Mouse (Mus musculus) embryonic facial prominence, embryonic 14.5 days (tissue): Measurements from ENCODE around the gene Plcb4. TPM values are rescaled to one million over a fixed set of nuclear protein-coding genes. Genes with fewer than 3 reads are reported as not detected.
"Not testable (repeated sequence)": the region's sequence is repeated elsewhere in the genome, so short reads cannot be mapped to it uniquely, and the experiment has no call there.

Experiments
- ATAC-seq: fragments of 200-750 bp; cut with Nextera tagmentation; 2 replicates; pipeline ENCODE4 v1.8.0; 2017; ENCODE audit warnings: low read depth, moderate number of reproducible peaks, moderate TSS enrichment
- DNase-seq: peaks from one replicate; pipeline ENCODE4 v3.0.0-alpha.2; 2015; ENCODE audit warnings: low spot score
- H3K27ac ChIP-seq: fragments of 300-500 bp; sonication (generic); replicated peaks from 2 replicates; pipeline ENCODE4 v1.5.1; 2014; ENCODE audit warnings: low read depth, mild to moderate bottlenecking, low read length, moderate library complexity
- H3K27me3 ChIP-seq: fragments of 300-500 bp; sonication (generic); replicated peaks from 2 replicates; pipeline ENCODE4 v1.6.1; 2014; ENCODE audit warnings: low read length; ENCODE audit not compliant: control insufficient read depth, insufficient read depth
- H3K36me3 ChIP-seq: fragments of 300-500 bp; sonication (generic); 2 replicates; pipeline ENCODE4 v1.6.1; 2014; ENCODE audit warnings: low read length, mixed read lengths; ENCODE audit not compliant: control insufficient read depth, insufficient read depth
- H3K4me1 ChIP-seq: fragments of 300-500 bp; sonication (generic); 2 replicates; pipeline ENCODE4 v1.6.1; 2014; ENCODE audit warnings: antibody characterized with exemption, low read length; ENCODE audit not compliant: control insufficient read depth, insufficient read depth
- H3K4me2 ChIP-seq: fragments of 300-500 bp; sonication (generic); 2 replicates; pipeline ENCODE4 v1.6.1; 2014; ENCODE audit warnings: low read depth, mild to moderate bottlenecking, low read length, moderate library complexity, mixed read lengths
- H3K4me3 ChIP-seq: fragments of 300-500 bp; sonication (generic); 2 replicates; pipeline ENCODE4 v1.5.1; 2014; ENCODE audit warnings: low read depth, mild to moderate bottlenecking, low read length
- H3K9ac ChIP-seq: fragments of 300-500 bp; sonication (generic); 2 replicates; pipeline ENCODE4 v1.6.1; 2014; ENCODE audit warnings: low read depth, mild to moderate bottlenecking, low read length, moderate library complexity, mixed read lengths
- H3K9me3 ChIP-seq: fragments of 300-500 bp; sonication (generic); 2 replicates; pipeline ENCODE4 v1.6.1; 2016; ENCODE audit warnings: low read length; ENCODE audit not compliant: control insufficient read depth
- WGBS: fragments of 180-500 bp; shearing (Covaris S2); extraction: QIAGEN DNeasy Blood & Tissue Kit; methylation state at CpG from one replicate; pipeline ENCODE4 v1.1.7; 2014; 5-methylcytosine and 5-hydroxymethylcytosine counted together
- polyA plus RNA-seq: library from polyadenylated mRNA; unstranded; fragments of >200 nt; fragmentation: Nextera tagmentation; extraction: Ambion mirVana; gene quantifications from 2 replicates; pipeline ENCODE4 v1.2.1, GENCODE M21; 2014

Plcb4 gene
- polyA plus RNA-seq, 1 experiment from 2014 or later: 20.8 TPM

DNA sequence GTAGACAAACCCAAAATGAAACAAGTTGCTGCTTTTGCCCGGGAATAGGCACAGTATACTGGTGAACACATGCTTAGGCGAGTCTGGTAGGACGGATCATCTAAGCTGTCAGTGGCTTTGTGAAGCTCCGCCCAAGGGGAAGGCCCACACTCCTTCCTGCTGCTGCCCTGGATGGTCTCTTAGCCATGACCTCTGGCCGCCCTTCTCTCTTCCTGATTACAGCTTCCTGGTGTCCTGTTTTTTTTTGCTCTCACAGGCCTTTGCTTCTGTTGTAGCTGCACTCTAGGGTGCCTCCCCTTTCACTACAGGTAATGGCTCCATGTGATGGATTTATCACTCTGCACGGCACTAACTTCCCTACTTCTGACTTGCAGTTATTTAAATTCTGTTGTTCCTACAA, 72.8 kb downstream of the Plcb4 start:
- no peak overlapping the region for H3K9ac ChIP-seq
- H3K4me1 ChIP-seq: peaks cover 9% of the 10 kb centered on the region; the same call in 1 of the 2 replicates
- 60% methylated on average over 6 of the region's 6 CpGs for WGBS
- no peaks in the 10 kb centered on the region for H3K36me3 ChIP-seq
- no peak overlapping the region for H3K27ac ChIP-seq
- ATAC-seq (no peak), DNase-seq (no peak)
- no peak overlapping the region for H3K4me2 ChIP-seq
- H3K27me3 ChIP-seq: no peaks in the 10 kb centered on the region
- no peak overlapping the region for H3K4me3 ChIP-seq
- no peaks in the 10 kb centered on the region for H3K9me3 ChIP-seq

DNA sequence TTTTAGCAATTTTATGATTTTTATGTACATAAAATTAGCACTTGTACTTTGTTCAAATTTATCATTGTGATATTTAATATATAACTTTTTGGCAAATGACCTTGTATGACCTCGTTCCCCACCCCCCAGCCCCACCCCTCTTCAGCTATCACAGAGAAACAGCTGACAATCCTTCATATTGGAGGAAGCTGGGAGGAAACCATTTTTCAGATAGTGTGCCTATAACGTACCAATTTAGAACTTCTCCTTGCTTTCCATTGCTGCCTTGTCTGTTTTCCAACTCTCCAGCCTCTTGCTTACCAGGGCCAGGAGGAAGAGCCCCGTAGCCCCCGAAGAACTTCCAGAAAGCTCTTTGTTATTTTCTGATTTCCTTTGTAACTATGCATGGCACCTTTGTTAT, 73.8 kb downstream of the Plcb4 start:
- ATAC-seq (no peak), DNase-seq (no peak)
- no peak overlapping the region for H3K4me2 ChIP-seq
- H3K36me3 ChIP-seq: no peaks in the 10 kb centered on the region
- peaks cover 13% of the 10 kb centered on the region; the same call in 1 of the 2 replicates for H3K4me1 ChIP-seq
- H3K9me3 ChIP-seq: no peaks in the 10 kb centered on the region
- WGBS: 79% methylated on average over 4 of the region's 4 CpGs
- no peaks in the 10 kb centered on the region for H3K27me3 ChIP-seq
- no peak overlapping the region for H3K9ac ChIP-seq
- H3K27ac ChIP-seq: no peak overlapping the region
- no peak overlapping the region for H3K4me3 ChIP-seq

DNA sequence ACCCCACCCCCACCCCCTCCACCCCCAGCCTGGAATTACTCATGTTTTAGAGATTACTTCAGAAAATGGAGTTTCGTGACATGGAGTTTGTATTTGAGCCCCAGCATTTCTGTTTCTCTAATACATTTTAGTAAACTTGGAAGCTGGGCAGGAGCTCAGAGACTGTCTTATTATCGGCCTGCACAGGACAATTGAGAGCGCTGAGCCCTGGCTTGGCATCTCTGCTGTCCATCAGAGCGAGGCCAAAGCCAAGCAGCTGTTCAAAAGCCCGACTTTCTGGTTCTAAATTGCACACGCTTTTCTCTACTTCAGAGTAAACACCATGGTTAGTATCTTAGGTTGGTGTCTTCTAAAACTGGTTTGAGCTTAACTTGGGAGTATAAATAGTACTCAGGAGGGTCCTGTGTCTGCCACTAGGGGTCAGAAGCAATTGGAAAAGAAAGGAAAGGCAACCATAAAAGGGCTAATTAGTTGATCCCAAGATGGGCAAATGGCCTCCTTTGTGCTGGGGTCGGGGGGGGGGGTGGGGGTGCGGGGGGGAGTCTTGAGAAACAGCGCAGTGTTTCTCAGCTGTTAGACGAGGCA, 75.2 kb downstream of the Plcb4 start:
- peaks cover 8% of the 10 kb centered on the region; the same call in 1 of the 2 replicates for H3K4me1 ChIP-seq
- no peaks in the 10 kb centered on the region for H3K27me3 ChIP-seq
- H3K4me2 ChIP-seq: no peak overlapping the region
- DNase-seq (no peak), ATAC-seq (0 out of 2 replicates have a peak, but pooled peaks have one; percentile 30)
- H3K36me3 ChIP-seq: no peaks in the 10 kb centered on the region
- no peak overlapping the region for H3K27ac ChIP-seq
- no peak overlapping the region for H3K4me3 ChIP-seq
- H3K9me3 ChIP-seq: no peaks in the 10 kb centered on the region
- WGBS: 42% methylated on average over 10 of the region's 10 CpGs
- no peak overlapping the region for H3K9ac ChIP-seq

DNA sequence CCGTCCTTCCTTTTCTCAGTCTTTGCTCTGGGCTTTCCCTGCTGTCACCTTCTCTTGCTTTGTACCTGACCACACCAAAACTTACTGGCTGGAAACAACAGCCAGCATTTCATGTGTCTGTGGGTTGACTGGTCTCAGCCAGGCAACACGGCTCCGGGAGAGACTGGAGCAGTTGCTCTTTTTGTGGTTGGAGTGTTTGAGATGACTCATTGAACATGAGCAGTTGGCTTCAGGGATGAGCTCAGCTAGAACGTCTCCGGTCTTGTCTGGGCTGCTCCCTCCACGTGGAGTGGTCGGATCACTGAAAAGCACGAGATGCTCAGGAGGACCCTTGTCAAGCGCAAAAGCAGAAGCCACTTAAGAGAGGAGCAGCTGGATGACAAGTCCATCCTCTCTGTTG, 78.7 kb downstream of the Plcb4 start:
- ATAC-seq (no peak; the same call in 1 of the 2 replicates), DNase-seq (no peak)
- 61% methylated on average over 9 of the region's 9 CpGs for whole genome bisulfite sequencing
- Histone ChIP-seq H3K9ac (no peak overlapping the region), H3K4me2 (no peak overlapping the region), H3K4me1 (peaks cover 12% of the 10 kb centered on the region; the same call in 1 of the 2 replicates), H3K4me3 (no peak overlapping the region), H3K9me3 (no peaks in the 10 kb centered on the region), H3K27ac (no peak overlapping the region), H3K27me3 (no peaks in the 10 kb centered on the region), H3K36me3 (no peaks in the 10 kb centered on the region)

DNA sequence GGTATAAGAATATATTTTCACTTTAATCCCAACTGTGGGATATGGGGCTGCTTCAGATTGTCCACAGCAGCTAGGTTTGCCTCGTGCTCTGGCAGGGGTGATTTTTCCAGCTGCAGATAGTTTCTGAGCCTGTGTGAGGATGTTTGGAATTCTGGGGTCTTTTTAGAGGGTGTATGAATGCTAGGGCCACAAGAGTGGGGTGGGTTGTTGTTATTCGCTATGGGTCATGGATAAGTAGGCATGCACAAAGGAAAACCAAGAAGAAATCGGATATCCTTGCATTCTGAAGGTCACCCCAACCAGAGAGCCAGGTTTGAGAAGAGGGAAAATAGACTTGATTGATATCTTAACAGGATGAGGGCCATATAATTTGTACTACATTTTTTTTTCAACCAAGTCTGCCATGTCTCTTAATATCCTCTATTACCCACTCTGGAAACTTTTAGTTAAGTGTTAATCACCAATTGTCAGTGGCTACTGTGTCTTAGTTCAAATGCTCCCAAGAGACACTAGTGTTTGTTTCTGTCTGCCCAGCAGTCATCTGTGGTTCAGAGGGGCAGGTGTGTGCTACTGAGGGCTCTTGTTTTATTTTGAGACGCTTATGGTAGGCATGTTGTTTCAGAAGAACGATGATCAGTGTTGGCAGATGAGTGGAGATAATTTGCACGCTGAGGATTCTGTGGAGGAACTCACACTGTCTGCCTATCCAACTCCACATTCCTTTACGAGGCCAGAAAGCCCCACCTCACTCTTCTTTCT, 79.4 kb downstream of the Plcb4 start:
- H3K9ac ChIP-seq, H3K27ac ChIP-seq, ATAC-seq, H3K27me3 ChIP-seq, DNase-seq, H3K9me3 ChIP-seq, H3K4me3 ChIP-seq, H3K36me3 ChIP-seq, H3K4me2 ChIP-seq: not testable (repeated sequence)
- peaks cover 19% of the 10 kb centered on the region for H3K4me1 ChIP-seq
- 70% methylated on average over 7 of the region's 7 CpGs for WGBS

DNA sequence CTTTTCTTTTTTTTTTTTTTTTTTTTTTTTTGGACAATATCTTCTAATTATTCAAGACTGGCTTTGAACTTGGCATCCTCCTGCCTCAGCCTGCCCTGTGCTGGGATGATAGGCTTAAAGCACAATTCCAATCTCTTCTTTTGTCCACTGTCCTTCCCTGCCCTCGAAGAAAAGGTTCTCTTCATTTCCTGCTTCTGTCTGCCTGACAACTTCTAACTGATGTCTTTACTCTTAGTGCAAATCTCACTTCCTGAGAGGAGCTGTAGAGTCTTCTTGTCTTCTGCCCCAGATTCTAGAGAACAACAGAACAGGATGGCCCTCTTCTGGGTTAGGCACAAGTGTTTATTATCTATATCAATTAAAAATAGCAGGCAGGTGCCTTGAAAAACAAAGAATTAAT, 80.1 kb downstream of the Plcb4 start:
- no peak for DNase-seq
- Histone ChIP-seq H3K36me3 (no peaks in the 10 kb centered on the region), H3K4me1 (peaks cover 25% of the 10 kb centered on the region), H3K4me2 (no peak overlapping the region), H3K27ac (no peak overlapping the region), H3K9me3 (no peaks in the 10 kb centered on the region), H3K4me3 (no peak overlapping the region), H3K9ac (no peak overlapping the region), H3K27me3 (no peaks in the 10 kb centered on the region)
- ATAC-seq: no peak
- 72% methylated on average over 1 of the region's 1 CpGs for WGBS

DNA sequence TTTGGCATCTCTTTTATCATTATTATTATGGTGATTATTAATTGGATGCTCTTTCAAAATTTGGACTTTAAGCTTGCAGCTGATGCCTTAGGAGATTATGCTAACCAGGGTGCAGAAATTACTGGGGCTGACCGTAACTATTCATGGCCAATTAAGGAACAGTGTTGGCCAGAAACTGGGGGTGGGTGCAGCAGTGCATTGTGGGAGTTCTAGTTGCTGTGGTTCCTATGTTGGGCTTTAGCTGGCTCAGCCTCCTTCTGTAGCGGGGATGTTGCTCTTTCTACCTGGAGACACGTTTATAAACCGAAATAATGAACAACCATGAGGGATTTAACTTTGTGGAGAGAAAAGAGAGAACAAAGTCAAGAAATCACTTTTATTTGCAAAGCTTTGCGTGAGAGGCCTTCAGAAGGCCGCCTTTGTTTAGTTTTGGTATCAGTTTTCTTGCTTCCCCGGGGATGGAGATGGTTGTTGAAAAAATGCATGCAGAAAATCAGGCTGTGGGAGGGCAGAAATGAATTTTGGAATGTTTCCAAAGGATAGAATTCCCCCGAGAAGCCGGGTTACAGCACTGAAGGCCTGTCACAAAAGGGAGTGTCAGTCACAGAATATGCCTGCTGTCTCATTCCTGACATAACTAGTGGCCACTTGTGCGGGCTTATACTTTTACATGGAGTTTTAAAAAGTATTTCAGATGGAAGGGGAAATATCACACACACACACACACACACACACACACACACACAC, 84.3 kb downstream of the Plcb4 start:
- Histone ChIP-seq H3K4me3 (no peak overlapping the region), H3K9ac (peak overlapping the region; percentile 11; the same call in 1 of the 2 replicates), H3K4me1 (peaks cover 21% of the 10 kb centered on the region), H3K27ac (peak overlapping the region; percentile 67), H3K4me2 (peak overlapping the region; percentile 18; the same call in 1 of the 2 replicates), H3K36me3 (no peaks in the 10 kb centered on the region), H3K9me3 (no peaks in the 10 kb centered on the region), H3K27me3 (no peaks in the 10 kb centered on the region)
- WGBS: 23% methylated on average over 10 of the region's 10 CpGs
- DNase-seq (peak; percentile 85), ATAC-seq (peak; percentile 81)

DNA sequence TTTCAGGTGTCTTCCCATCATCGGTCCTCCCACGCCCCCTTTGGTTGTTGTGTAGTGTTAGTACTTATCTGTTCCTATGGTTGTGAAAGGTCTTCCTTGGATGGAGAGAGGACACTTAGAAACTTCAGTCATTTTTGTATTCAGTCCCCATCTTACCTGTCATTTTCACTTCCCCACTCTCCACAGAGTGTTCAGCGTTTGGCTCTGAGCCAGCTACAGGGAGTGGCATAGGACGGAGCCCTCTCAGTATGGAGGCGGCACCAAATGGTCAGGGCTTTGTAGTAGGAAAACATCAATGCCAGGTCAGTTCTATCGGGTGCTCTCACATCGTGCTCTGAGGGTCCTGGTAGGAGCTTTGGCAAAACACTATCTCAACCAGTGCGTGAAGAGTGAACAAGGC, 85.9 kb downstream of the Plcb4 start:
- Histone ChIP-seq H3K36me3 (no peaks in the 10 kb centered on the region), H3K27ac (no peak overlapping the region), H3K4me3 (no peak overlapping the region), H3K9me3 (no peaks in the 10 kb centered on the region), H3K4me2 (no peak overlapping the region), H3K9ac (no peak overlapping the region), H3K4me1 (peaks cover 26% of the 10 kb centered on the region), H3K27me3 (no peaks in the 10 kb centered on the region)
- ATAC-seq (no peak), DNase-seq (no peak)
- 73% methylated on average over 8 of the region's 8 CpGs for WGBS
